Mouse (Mus musculus): ENCODE results near the gene Zfp618.

DNA sequence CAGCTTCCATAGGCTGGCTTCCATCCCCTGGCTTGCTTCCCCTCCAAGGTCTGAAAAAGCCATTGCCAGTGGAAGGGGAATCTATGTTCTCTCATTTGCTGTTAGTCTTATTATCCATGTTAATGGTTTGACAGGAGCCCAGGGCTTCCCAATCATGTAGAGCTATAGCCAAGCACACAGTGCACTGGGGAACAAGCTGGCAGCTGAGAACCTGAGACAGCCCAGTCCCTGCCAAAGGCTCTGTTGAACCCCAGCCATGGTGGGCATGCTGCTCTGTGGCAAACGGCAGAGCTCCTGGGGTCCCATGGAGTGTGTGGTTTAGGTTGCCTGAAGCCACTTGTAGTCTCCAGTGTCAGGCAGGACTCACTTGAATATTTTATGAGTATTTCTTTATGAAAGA is 44.4 kb downstream of the Zfp618 start:
- no peak for TF ChIP-seq CTCF (IDR thresholded peaks at IDR 0.05; ENCODE audit: low read depth)
- TF ChIP-seq EP300 (optimal IDR thresholded peaks at IDR 0.05), result no peak
